15 mouse cellular contexts compared by ENCODE assay signal in genomic region chr6:129113030-129113673, GRCm38 (mm10). TPM values are rescaled to one million over a fixed set of nuclear protein-coding genes. Genes with fewer than 3 reads are reported as not detected.
DNase-seq lines count a peak whose midpoint lies in the region; ATAC-seq and TF ChIP-seq lines count a peak whose summit lies in the region.
"Had no signal": no experiment of that assay in that cellular context is flagged by ENCODE, and none has a peak within 500 bp of the region (broad histone marks: within the 10 kb centered on the region; RNA-seq: fewer than 3 reads in every experiment).

No protein-coding gene starts in this region.

- 56% methylated on average over 1 of the region's 1 CpGs for WGBS in heart, adult 2 months
- 55% methylated on average over 1 of the region's 1 CpGs for WGBS in lung, embryonic 15.5 days
- WGBS in lung, adult 2 months: 65% methylated on average over 1 of the region's 1 CpGs
- WGBS in liver, embryonic 14.5 days (ENCODE audit: insufficient replicate concordance): 63% methylated on average over 1 of the region's 1 CpGs

- H3K27ac ChIP-seq in heart, adult 2 months: peak overlapping the region; percentile 76
- H3K27ac ChIP-seq in lung, embryonic 15.5 days: peak overlapping the region; percentile 49
- H3K27ac ChIP-seq in liver, embryonic 14.5 days: no peak overlapping the region
- H3K27ac ChIP-seq: hindbrain, embryonic 10.5 days; limb, embryonic 15.5 days had no signal

- no peak overlapping the region for H3K4me2 ChIP-seq in lung, embryonic 15.5 days
- no peak overlapping the region for H3K4me2 ChIP-seq in liver, embryonic 14.5 days (ENCODE audit: low read depth)
- H3K4me2 ChIP-seq: limb, embryonic 15.5 days had no signal

- peaks cover 10% of the 10 kb centered on the region for H3K4me1 ChIP-seq in heart, adult 2 months (ENCODE audit: control insufficient read depth, insufficient read depth, low read length)
- H3K4me1 ChIP-seq in lung, embryonic 15.5 days: peaks cover 22% of the 10 kb centered on the region
- peaks cover 9% of the 10 kb centered on the region for H3K4me1 ChIP-seq in lung, adult 2 months (ENCODE audit: control insufficient read depth, insufficient read depth, low read length)
- peaks cover 0 to 5% of the 10 kb centered on the region in 2 experiments; a peak in 1 of 4 replicates for H3K4me1 ChIP-seq in liver, embryonic 14.5 days (replicated peaks; ENCODE audit: control insufficient read depth in 2 of 2, insufficient read depth in 2 of 2, low read length in 1 of 2)
- H3K4me1 ChIP-seq: hindbrain, embryonic 10.5 days; limb, embryonic 15.5 days had no signal

- ATAC-seq in lung, embryonic 15.5 days (ENCODE audit: borderline replicate concordance, extremely low read depth, low FRiP score, low TSS enrichment): peak; percentile 80
- peak; percentile 45; the same call in 1 of the 2 replicates for ATAC-seq in liver, embryonic 14.5 days (ENCODE audit: insufficient read depth)
- ATAC-seq in neutrophil, adult 5-6 weeks (ENCODE audit: extremely low read depth, insufficient number of reproducible peaks, low FRiP score, poor library complexity, severe bottlenecking): 0 out of 2 replicates have a peak, but pooled peaks have one; percentile 16
- ATAC-seq: forebrain, embryonic 16.5 days had no signal

- no peak for TF ChIP-seq POLR2A in heart, adult 2 months (IDR thresholded peaks at IDR 0.05; ENCODE audit: insufficient read depth, low read depth, low read length)
- TF ChIP-seq POLR2A in lung, adult 2 months (IDR thresholded peaks at IDR 0.05; ENCODE audit: borderline replicate concordance, extremely low read depth, low read depth, low read length): no peak

- H3K79me2 ChIP-seq in heart, adult 2 months (replicated peaks; ENCODE audit: control insufficient read depth, insufficient read depth, low read length): no peaks in the 10 kb centered on the region

- intact Hi-C loops in heart, adult 2 months (cut with DNase I): loop anchor here (2.0 kb wide), 1 partner anchor 16 kb away; no protein-coding TSS in a partner anchor

- H3K9me3 ChIP-seq in lung, embryonic 15.5 days: no peaks in the 10 kb centered on the region
- no peaks in the 10 kb centered on the region for H3K9me3 ChIP-seq in liver, embryonic 14.5 days (ENCODE audit: control insufficient read depth, low read length)
- H3K9me3 ChIP-seq: hindbrain, embryonic 10.5 days; limb, embryonic 15.5 days had no signal

- no peak for DNase-seq in heart, adult 2 months
- no peak for DNase-seq in heart, adult 8-10 months (ENCODE audit: low spot score)
- no peak for DNase-seq in lung, adult 2 months
- no peak for DNase-seq in liver, embryonic 14.5 days (ENCODE audit: low read depth in 3 of 3, low spot score in 3 of 3)
- no peak for DNase-seq in frontal cortex, adult 2 months (ENCODE audit: extremely low spot score in 1 of 2, low spot score in 1 of 2)
- no peak for DNase-seq in cerebellum, adult 9-11 months
- DNase-seq: cerebellum, adult 11 months; gastrocnemius, postnatal 36 days had no signal

- peaks cover 4% of the 10 kb centered on the region; the same call in 1 of the 2 replicates for H3K36me3 ChIP-seq in heart, adult 2 months (ENCODE audit: control insufficient read depth, insufficient read depth, low read length)
- no peaks in the 10 kb centered on the region for H3K36me3 ChIP-seq in lung, embryonic 15.5 days
- H3K36me3 ChIP-seq in liver, embryonic 14.5 days (replicated peaks; ENCODE audit: control insufficient read depth, insufficient read depth, low read depth): no peaks in the 10 kb centered on the region
- H3K36me3 ChIP-seq: hindbrain, embryonic 10.5 days; limb, embryonic 15.5 days had no signal

- H3K4me3 ChIP-seq in heart, adult 2 months: no peak overlapping the region
- no peak overlapping the region for H3K4me3 ChIP-seq in lung, embryonic 15.5 days
- H3K4me3 ChIP-seq in lung, adult 2 months (replicated peaks; ENCODE audit: extremely low read depth, low read depth, low read length): no peak overlapping the region
- no peak overlapping the region for H3K4me3 ChIP-seq in liver, embryonic 14.5 days (ENCODE audit: insufficient read depth in 1 of 2, low read depth in 2 of 2, low read length in 2 of 2)
- H3K4me3 ChIP-seq: hindbrain, embryonic 10.5 days; limb, embryonic 15.5 days had no signal

- H3K9ac ChIP-seq in heart, adult 2 months (ENCODE audit: low read depth, low read length): no peak overlapping the region
- no peak overlapping the region for H3K9ac ChIP-seq in lung, embryonic 15.5 days
- H3K9ac ChIP-seq in liver, embryonic 14.5 days (replicated peaks): no peak overlapping the region
- H3K9ac ChIP-seq: limb, embryonic 15.5 days had no signal

- H3K27me3 ChIP-seq in heart, adult 2 months (ENCODE audit: control insufficient read depth, insufficient read depth, low read length): no peaks in the 10 kb centered on the region
- H3K27me3 ChIP-seq in lung, embryonic 15.5 days: no peaks in the 10 kb centered on the region
- H3K27me3 ChIP-seq in liver, embryonic 14.5 days (ENCODE audit: control insufficient read depth, insufficient read depth, low read length): no peaks in the 10 kb centered on the region
- H3K27me3 ChIP-seq: limb, embryonic 15.5 days had no signal

- TF ChIP-seq CTCF in heart, adult 2 months (IDR thresholded peaks at IDR 0.05): no peak
- no peak for TF ChIP-seq CTCF in lung, adult 2 months (IDR thresholded peaks at IDR 0.05; ENCODE audit: insufficient read depth, low read length)
- no peak for TF ChIP-seq CTCF in liver, embryonic 14.5 days (IDR thresholded peaks at IDR 0.05; ENCODE audit: low read depth)

- TF ChIP-seq EP300 in heart, adult 2 months (IDR thresholded peaks at IDR 0.05; ENCODE audit: insufficient read depth, low read depth, low read length): no peak
- TF ChIP-seq EP300 in liver, embryonic 14.5 days (IDR thresholded peaks at IDR 0.05; ENCODE audit: low read depth): no peak

RNA-seq across cellular contexts. Expression of gene Clec2e, which starts 12.4 kb away (rescaled TPM):
- total RNA-seq in heart, adult 2 months (2021): under 1 TPM in 1 of 2 experiments, not detected in 1; 0.26 TPM
- polyA plus RNA-seq in heart, adult 2 months (2012; rRNA removed): 0.06 and 0.10 TPM in 2 replicates
- total RNA-seq in heart, adult 8-10 months (2022): under 1 TPM in 1 of 4 experiments, not detected in 3; 0.47 TPM
- polyA plus RNA-seq in lung, embryonic 15.5 days (2015; fragmentation: Nextera tagmentation; extraction: Ambion mirVana): not detected in 2 replicates
- 0.09 and 0.12 TPM in 2 replicates for polyA plus RNA-seq in lung, adult 2 months (2012; rRNA removed)
- polyA plus RNA-seq in liver, embryonic 14.5 days (2012; rRNA removed): not detected in 2 replicates
- not detected in 2 replicates for polyA plus RNA-seq in liver, embryonic 14.5 days (2014; fragmentation: Nextera tagmentation; extraction: Ambion mirVana)
- total RNA-seq in neutrophil, adult 5-6 weeks (2017): 0.23 and 0.25 TPM in 2 replicates
- 0.06 and 0.08 TPM in 2 replicates for polyA plus RNA-seq in frontal cortex, adult 2 months (2012; rRNA removed)
- total RNA-seq: adrenal gland, postnatal 36 days; left cerebral cortex, adult 18-20 months had no signal
- polyA plus RNA-seq: forebrain, embryonic 16.5 days; hindbrain, embryonic 10.5 days; limb, embryonic 15.5 days had no signal

Comparison
In these comparisons a context has a peak if more than half of its experiments do, and no peak if none do; other contexts are left out.
1. ATAC-seq: peak in every context shown above with its lines; median percentile 80 in lung, embryonic 15.5 days; 45 in liver, embryonic 14.5 days; 16 in neutrophil, adult 5-6 weeks.